Mouse (Mus musculus): ENCODE measurements around the gene Ube2h.
"Not testable (repeated sequence)": the region's sequence is repeated elsewhere in the genome, so short reads cannot be mapped to it uniquely, and the experiment has no call there.

Ube2h gene

GRCm38 (mm10) chr6:30304399-30304917, at the start of gene Ube2h:
Gene Ube2h, minus strand, starts transcription at chr6:30304539.
- peak; percentile 99 for DNase-seq

GRCm38 (mm10) chr6:30353661-30354060, 49.3 kb upstream of the Ube2h start:
- no peak for DNase-seq

GRCm38 (mm10) chr6:30352762-30353161, 48.4 kb upstream of the Ube2h start:
- no peak for DNase-seq

GRCm38 (mm10) chr6:30351290-30351689, 47.0 kb upstream of the Ube2h start:
- DNase-seq, result no peak

GRCm38 (mm10) chr6:30347288-30347801, 43.0 kb upstream of the Ube2h start:
- no peak for DNase-seq

- DNase-seq, result no peak
Measured at GRCm38 (mm10) chr6:30346737-30347136, 42.4 kb upstream of the Ube2h start.

- DNase-seq, result no peak
Measured at GRCm38 (mm10) chr6:30344032-30344431, 39.7 kb upstream of the Ube2h start.

GRCm38 (mm10) chr6:30340231-30340873, 36.0 kb upstream of the Ube2h start:
- DNase-seq, result no peak

- DNase-seq, result peak; percentile 82
Measured at GRCm38 (mm10) chr6:30336912-30337311, 32.6 kb upstream of the Ube2h start.

GRCm38 (mm10) chr6:30332262-30332661, 27.9 kb upstream of the Ube2h start:
- peak; percentile 15 for DNase-seq

GRCm38 (mm10) chr6:30330706-30331105, 26.4 kb upstream of the Ube2h start:
- DNase-seq, result no peak

- no peak for DNase-seq
Measured at GRCm38 (mm10) chr6:30325932-30326501, 21.7 kb upstream of the Ube2h start.

GRCm38 (mm10) chr6:30321002-30321401, 16.7 kb upstream of the Ube2h start:
- no peak for DNase-seq

GRCm38 (mm10) chr6:30319216-30319615, 14.9 kb upstream of the Ube2h start:
- DNase-seq, result peak; percentile 62

GRCm38 (mm10) chr6:30312006-30312405, 7.7 kb upstream of the Ube2h start:
- DNase-seq, result no peak

- no peak for DNase-seq
Measured at GRCm38 (mm10) chr6:30308751-30309150, 4.4 kb upstream of the Ube2h start.

- no peak for DNase-seq
Measured at GRCm38 (mm10) chr6:30307691-30308090, 3.4 kb upstream of the Ube2h start.

GRCm38 (mm10) chr6:30303771-30304398, 454 bp downstream of the Ube2h start:
- DNase-seq, result not testable (repeated sequence)

GRCm38 (mm10) chr6:30302781-30303631, 1.3 kb downstream of the Ube2h start:
- peak; percentile 49 for DNase-seq

GRCm38 (mm10) chr6:30302156-30302555, 2.2 kb downstream of the Ube2h start:
- DNase-seq, result no peak

GRCm38 (mm10) chr6:30300901-30301300, 3.4 kb downstream of the Ube2h start:
- no peak for DNase-seq

- peak; percentile 95 for DNase-seq
Measured at GRCm38 (mm10) chr6:30300372-30300771, 4.0 kb downstream of the Ube2h start.

- DNase-seq, result peak; percentile 28
Measured at GRCm38 (mm10) chr6:30299683-30300082, 4.7 kb downstream of the Ube2h start.

Data from kidney, adult 9 months (tissue).